Mouse (Mus musculus): ENCODE measurements around the gene Arhgap15. TPM values are rescaled to one million over a fixed set of nuclear protein-coding genes. Genes with fewer than 3 reads are reported as not detected.
A peak's percentile ranks its signal among the peaks of the same experiment; 100 is the strongest.

The Arhgap15 gene
- polyA plus RNA-seq (2014; fragmentation: Nextera tagmentation; extraction: Ambion mirVana): 6.4 and 7.4 TPM in 2 replicates

DNA sequence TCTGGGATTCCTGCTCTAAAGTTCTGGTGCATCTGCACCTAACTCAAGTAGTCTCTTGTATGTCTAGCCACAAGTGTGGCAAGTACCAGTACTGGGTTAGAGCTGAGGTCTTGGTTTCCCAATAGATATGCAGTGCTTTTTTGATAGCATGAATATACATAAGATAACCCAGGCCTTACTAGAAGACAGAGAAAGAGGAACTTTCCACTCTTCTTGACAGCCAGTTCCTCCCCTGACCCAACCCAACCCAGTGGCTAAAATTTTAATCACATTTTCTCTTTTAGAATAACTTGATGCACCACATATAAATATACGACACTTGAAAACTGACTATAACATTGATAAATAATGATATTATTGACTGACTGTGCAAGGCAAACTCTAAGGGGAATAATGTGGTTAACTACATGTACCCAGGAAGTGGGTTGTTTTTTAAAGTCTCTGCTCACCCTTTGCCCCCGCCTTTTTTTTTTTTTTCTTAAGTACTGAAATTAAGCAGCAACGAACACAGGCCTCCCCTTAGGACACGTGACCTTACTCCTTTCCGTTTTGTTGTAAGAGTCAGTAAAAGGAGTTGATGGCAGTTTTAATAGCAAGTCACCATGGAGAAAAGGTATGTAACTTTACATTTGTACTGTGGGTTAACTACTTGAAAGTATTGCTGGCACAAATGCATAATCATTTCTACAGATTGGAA, at the start of gene Arhgap15:
Arhgap15 (plus strand) TSS at position 538 of the 697 bp plus-strand sequence.
- Histone ChIP-seq H3K9ac (ENCODE audit: low read depth, low read length) (no peak within 1 kb of the TSS), H3K4me1 (replicated peaks; ENCODE audit: control insufficient read depth, insufficient read depth, low read length) (peaks cover 5% of the 10 kb centered on the region), H3K4me2 (peak within 1 kb of the TSS; percentile 47), H3K36me3 (ENCODE audit: control insufficient read depth, insufficient read depth, low read length) (no peaks in the 10 kb centered on the region), H3K27me3 (replicated peaks; ENCODE audit: control insufficient read depth, insufficient read depth, low read length) (no peaks in the 10 kb centered on the region), H3K9me3 (ENCODE audit: control insufficient read depth, low read length) (no peaks in the 10 kb centered on the region), H3K27ac (ENCODE audit: low read depth, low read length) (no peak within 1 kb of the TSS), H3K4me3 (ENCODE audit: low read depth, low read length) (no peak within 1 kb of the TSS)
- ATAC-seq (replicated peaks; ENCODE audit: low FRiP score) (peak; percentile 67), DNase-seq (ENCODE audit: low spot score) (no peak)
- WGBS: 44% methylated on average over 5 of the region's 5 CpGs

DNA sequence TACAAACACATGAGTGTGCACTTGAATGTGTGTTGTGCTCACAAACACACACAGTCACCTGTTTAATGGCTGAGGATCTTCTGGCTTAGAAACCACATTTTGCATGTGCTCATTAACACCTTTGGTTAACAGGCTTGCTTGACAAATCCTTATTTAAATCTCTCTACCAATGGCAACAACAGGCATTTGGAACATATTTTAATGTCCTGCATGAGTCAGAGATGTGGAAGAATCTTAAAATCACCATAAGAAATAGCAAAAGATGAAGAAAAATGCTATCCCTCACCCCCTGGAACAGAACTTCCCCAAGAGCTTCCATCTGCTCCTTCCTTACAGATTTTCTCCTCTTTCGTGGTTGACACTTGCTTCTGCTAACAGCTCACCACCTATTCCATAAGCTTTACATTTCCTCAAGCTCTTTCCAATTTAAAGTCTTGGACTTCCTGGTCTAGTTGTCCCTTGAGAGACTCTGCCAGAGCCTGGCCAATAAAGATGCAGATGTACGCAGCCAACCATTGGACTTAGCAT, 35.9 kb upstream of the Arhgap15 start:
- no peak overlapping the region for H3K4me2 ChIP-seq
- H3K4me3 ChIP-seq (ENCODE audit: low read depth, low read length): no peak overlapping the region
- H3K36me3 ChIP-seq (ENCODE audit: control insufficient read depth, insufficient read depth, low read length): no peaks in the 10 kb centered on the region
- no peak for DNase-seq (ENCODE audit: low spot score)
- H3K27ac ChIP-seq (ENCODE audit: low read depth, low read length): no peak overlapping the region
- no peaks in the 10 kb centered on the region for H3K4me1 ChIP-seq (replicated peaks; ENCODE audit: control insufficient read depth, insufficient read depth, low read length)
- no peaks in the 10 kb centered on the region for H3K27me3 ChIP-seq (replicated peaks; ENCODE audit: control insufficient read depth, insufficient read depth, low read length)
- no peaks in the 10 kb centered on the region for H3K9me3 ChIP-seq (ENCODE audit: control insufficient read depth, low read length)
- 84% methylated on average over 2 of the region's 2 CpGs for WGBS
- H3K9ac ChIP-seq (ENCODE audit: low read depth, low read length): no peak overlapping the region
- no peak for ATAC-seq (replicated peaks; ENCODE audit: low FRiP score)

GRCm38 (mm10) chr2:43722446-43723103, 26.0 kb upstream of the Arhgap15 start:
- ATAC-seq (replicated peaks; ENCODE audit: low FRiP score): peak; percentile 58; the same call in 1 of the 2 replicates
- H3K27ac ChIP-seq (ENCODE audit: low read depth, low read length): no peak overlapping the region
- no peaks in the 10 kb centered on the region for H3K4me1 ChIP-seq (replicated peaks; ENCODE audit: control insufficient read depth, insufficient read depth, low read length)
- no peaks in the 10 kb centered on the region for H3K36me3 ChIP-seq (ENCODE audit: control insufficient read depth, insufficient read depth, low read length)
- no peaks in the 10 kb centered on the region for H3K27me3 ChIP-seq (replicated peaks; ENCODE audit: control insufficient read depth, insufficient read depth, low read length)
- WGBS: 16% methylated on average over 14 of the region's 14 CpGs
- peak; percentile 42 for DNase-seq (ENCODE audit: low spot score)
- peak overlapping the region; percentile 42 for H3K4me2 ChIP-seq
- H3K9me3 ChIP-seq (ENCODE audit: control insufficient read depth, low read length): no peaks in the 10 kb centered on the region
- no peak overlapping the region for H3K9ac ChIP-seq (ENCODE audit: low read depth, low read length)
- no peak overlapping the region; the same call in 1 of the 2 replicates for H3K4me3 ChIP-seq (ENCODE audit: low read depth, low read length)

- ATAC-seq (replicated peaks; ENCODE audit: low FRiP score) (peak; percentile 57; the same call in 1 of the 2 replicates), DNase-seq (ENCODE audit: low spot score) (no peak)
- no peak overlapping the region for H3K9ac ChIP-seq (ENCODE audit: low read depth, low read length)
- 66% methylated on average over 7 of the region's 7 CpGs for WGBS
- H3K9me3 ChIP-seq (ENCODE audit: control insufficient read depth, low read length): no peaks in the 10 kb centered on the region
- H3K4me1 ChIP-seq (replicated peaks; ENCODE audit: control insufficient read depth, insufficient read depth, low read length): no peaks in the 10 kb centered on the region
- H3K27me3 ChIP-seq (replicated peaks; ENCODE audit: control insufficient read depth, insufficient read depth, low read length): no peaks in the 10 kb centered on the region
- no peak overlapping the region for H3K27ac ChIP-seq (ENCODE audit: low read depth, low read length)
- no peak overlapping the region; the same call in 1 of the 2 replicates for H3K4me3 ChIP-seq (ENCODE audit: low read depth, low read length)
- no peaks in the 10 kb centered on the region for H3K36me3 ChIP-seq (ENCODE audit: control insufficient read depth, insufficient read depth, low read length)
- H3K4me2 ChIP-seq: peak overlapping the region; percentile 42
Measured at GRCm38 (mm10) chr2:43723104-43723541, 25.5 kb upstream of the Arhgap15 start.

DNA sequence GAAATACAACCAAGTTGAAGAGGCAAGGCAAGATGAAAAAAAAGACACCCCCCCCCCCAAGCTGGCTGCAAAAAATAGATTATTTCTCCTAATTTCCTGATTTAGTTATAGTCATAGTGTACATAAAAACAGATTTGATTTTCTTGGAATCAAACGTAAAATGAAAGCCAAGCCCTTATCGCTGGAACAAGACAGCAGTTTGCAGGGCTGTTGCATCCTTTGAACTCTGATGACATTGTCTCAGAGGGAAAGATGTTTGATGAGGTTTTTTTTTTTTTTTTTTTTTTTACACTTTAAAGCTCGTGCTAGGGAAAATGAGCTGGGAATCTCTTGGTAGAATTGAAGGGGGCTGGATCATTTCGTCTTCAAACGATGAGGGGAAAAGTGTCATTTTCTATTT, 21.4 kb upstream of the Arhgap15 start:
- H3K27ac ChIP-seq (ENCODE audit: low read depth, low read length): no peak overlapping the region
- H3K4me2 ChIP-seq: no peak overlapping the region
- no peaks in the 10 kb centered on the region for H3K27me3 ChIP-seq (replicated peaks; ENCODE audit: control insufficient read depth, insufficient read depth, low read length)
- H3K9ac ChIP-seq (ENCODE audit: low read depth, low read length): no peak overlapping the region
- H3K4me1 ChIP-seq (replicated peaks; ENCODE audit: control insufficient read depth, insufficient read depth, low read length): no peaks in the 10 kb centered on the region
- WGBS: 70% methylated on average over 5 of the region's 5 CpGs
- ATAC-seq (replicated peaks; ENCODE audit: low FRiP score): no peak
- H3K4me3 ChIP-seq (ENCODE audit: low read depth, low read length): no peak overlapping the region
- H3K36me3 ChIP-seq (ENCODE audit: control insufficient read depth, insufficient read depth, low read length): no peaks in the 10 kb centered on the region
- no peak for DNase-seq (ENCODE audit: low spot score)
- no peaks in the 10 kb centered on the region for H3K9me3 ChIP-seq (ENCODE audit: control insufficient read depth, low read length)

DNA sequence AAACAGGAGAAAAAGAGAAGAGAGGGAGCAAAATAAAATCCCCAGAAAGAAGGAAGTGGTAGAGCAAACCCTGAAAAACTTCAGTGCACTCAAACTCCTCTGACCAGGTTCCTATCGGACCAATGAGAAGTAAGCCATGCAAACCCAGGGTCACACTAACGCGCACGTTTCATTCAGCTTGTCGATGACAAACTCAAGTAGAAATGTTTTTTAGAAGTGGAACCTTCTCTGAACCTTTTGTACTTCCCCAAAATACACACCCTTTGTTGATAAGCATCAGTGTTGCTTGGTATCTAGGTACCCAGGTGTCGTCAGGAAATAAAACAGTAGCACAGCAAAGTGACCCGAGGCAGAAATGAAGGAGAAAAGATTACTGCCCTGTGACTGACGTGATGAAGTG, 20.9 kb upstream of the Arhgap15 start:
- DNase-seq (ENCODE audit: low spot score) (no peak), ATAC-seq (replicated peaks; ENCODE audit: low FRiP score) (no peak)
- Histone ChIP-seq H3K4me3 (ENCODE audit: low read depth, low read length) (no peak overlapping the region; the same call in 1 of the 2 replicates), H3K27me3 (replicated peaks; ENCODE audit: control insufficient read depth, insufficient read depth, low read length) (no peaks in the 10 kb centered on the region), H3K9ac (ENCODE audit: low read depth, low read length) (no peak overlapping the region), H3K36me3 (ENCODE audit: control insufficient read depth, insufficient read depth, low read length) (no peaks in the 10 kb centered on the region), H3K27ac (ENCODE audit: low read depth, low read length) (no peak overlapping the region), H3K4me1 (replicated peaks; ENCODE audit: control insufficient read depth, insufficient read depth, low read length) (no peaks in the 10 kb centered on the region), H3K4me2 (peak overlapping the region; percentile 36), H3K9me3 (ENCODE audit: control insufficient read depth, low read length) (no peaks in the 10 kb centered on the region)
- WGBS: 45% methylated on average over 8 of the region's 8 CpGs

- Histone ChIP-seq H3K27me3 (replicated peaks; ENCODE audit: control insufficient read depth, insufficient read depth, low read length) (no peaks in the 10 kb centered on the region), H3K9ac (ENCODE audit: low read depth, low read length) (no peak overlapping the region), H3K4me2 (no peak overlapping the region), H3K4me1 (replicated peaks; ENCODE audit: control insufficient read depth, insufficient read depth, low read length) (no peaks in the 10 kb centered on the region), H3K9me3 (ENCODE audit: control insufficient read depth, low read length) (no peaks in the 10 kb centered on the region), H3K27ac (ENCODE audit: low read depth, low read length) (no peak overlapping the region), H3K4me3 (ENCODE audit: low read depth, low read length) (no peak overlapping the region), H3K36me3 (ENCODE audit: control insufficient read depth, insufficient read depth, low read length) (no peaks in the 10 kb centered on the region)
- ATAC-seq (replicated peaks; ENCODE audit: low FRiP score) (no peak), DNase-seq (ENCODE audit: low spot score) (no peak)
- WGBS: 85% methylated on average over 3 of the region's 3 CpGs
Measured at GRCm38 (mm10) chr2:43728831-43729230, 19.8 kb upstream of the Arhgap15 start.

DNA sequence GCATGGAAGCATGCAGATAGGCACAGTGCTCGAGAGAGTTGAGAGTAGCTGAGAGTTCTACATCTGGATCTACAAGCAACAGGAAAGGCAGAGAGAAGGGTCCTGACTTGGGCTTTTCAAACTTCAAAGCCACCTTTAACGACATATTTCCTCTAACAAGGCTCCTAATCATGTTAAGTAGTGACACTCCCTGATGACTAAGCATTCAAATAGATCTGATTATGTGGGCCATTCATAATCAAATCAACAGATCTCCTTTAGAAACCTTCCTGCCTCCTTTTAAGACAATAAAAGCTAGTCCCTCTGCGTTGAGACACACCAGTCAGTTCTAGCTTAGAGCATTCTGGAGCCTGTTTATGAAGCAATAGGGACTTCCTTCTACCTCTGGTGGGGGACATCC, 16.2 kb upstream of the Arhgap15 start:
- H3K4me1 ChIP-seq (replicated peaks; ENCODE audit: control insufficient read depth, insufficient read depth, low read length): no peaks in the 10 kb centered on the region
- H3K36me3 ChIP-seq (ENCODE audit: control insufficient read depth, insufficient read depth, low read length): no peaks in the 10 kb centered on the region
- no peaks in the 10 kb centered on the region for H3K27me3 ChIP-seq (replicated peaks; ENCODE audit: control insufficient read depth, insufficient read depth, low read length)
- no peak overlapping the region for H3K4me2 ChIP-seq
- ATAC-seq (replicated peaks; ENCODE audit: low FRiP score) (no peak), DNase-seq (ENCODE audit: low spot score) (no peak)
- no peak overlapping the region for H3K27ac ChIP-seq (ENCODE audit: low read depth, low read length)
- H3K9ac ChIP-seq (ENCODE audit: low read depth, low read length): no peak overlapping the region
- WGBS: 48% methylated on average over 3 of the region's 3 CpGs
- no peaks in the 10 kb centered on the region for H3K9me3 ChIP-seq (ENCODE audit: control insufficient read depth, low read length)
- no peak overlapping the region for H3K4me3 ChIP-seq (ENCODE audit: low read depth, low read length)
